ENCODE assay signal across 21 mouse cellular contexts in the genomic region with DNA sequence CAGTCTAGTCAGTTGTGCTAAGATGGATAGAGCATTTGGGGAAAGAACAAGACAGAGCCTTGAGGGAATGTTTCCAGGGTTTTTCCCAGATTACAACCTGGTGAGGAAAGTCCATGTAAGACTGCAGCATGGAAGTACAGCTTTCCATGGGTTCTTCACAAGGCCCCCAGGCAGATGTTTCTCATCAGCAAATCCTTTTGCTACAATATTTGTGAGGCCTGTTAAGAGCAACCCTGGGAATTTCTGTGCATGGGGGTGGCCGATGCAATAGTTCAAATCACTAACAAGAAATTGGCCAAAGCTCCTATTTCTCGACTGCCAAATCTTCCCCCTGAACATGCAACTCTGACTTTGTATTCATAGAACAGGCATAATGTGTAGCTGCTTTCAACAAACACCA.
"Had no signal": no experiment of that assay in that cellular context is flagged by ENCODE, and none has a peak within 500 bp of the region (broad histone marks: within the 10 kb centered on the region; RNA-seq: fewer than 3 reads in every experiment).

No protein-coding gene starts in this region.

- H3K27me3 ChIP-seq: kidney, embryonic 15.5 days; liver, embryonic 13.5 days; megakaryocyte, embryonic 14.5 days; midbrain, embryonic 13.5 days; stomach, embryonic 15.5 days had no signal

- H3K9me3 ChIP-seq: kidney, embryonic 15.5 days; liver, embryonic 13.5 days; midbrain, embryonic 10.5 days; midbrain, embryonic 13.5 days; neural tube, embryonic 13.5 days; stomach, embryonic 15.5 days had no signal

- H3K4me3 ChIP-seq: kidney, embryonic 15.5 days; layer of hippocampus, adult 2 months; liver, embryonic 13.5 days; megakaryocyte, embryonic 14.5 days; midbrain, embryonic 10.5 days; midbrain, embryonic 13.5 days; myocyte; neural tube, embryonic 13.5 days; stomach, embryonic 15.5 days had no signal

- ATAC-seq: lung, postnatal 0 days; midbrain, embryonic 13.5 days; midbrain, embryonic 16.5 days had no signal

- DNase-seq: kidney, adult 11 months; kidney, adult 8-10 months; kidney, postnatal 25 days; layer of hippocampus, adult 9-11 months; liver, embryonic 13.5 days; lung, adult 2 months; lung, postnatal 36 days; retina, postnatal 1 day; right cerebral cortex, postnatal 25 days; spleen, adult 18-20 months; thymus, postnatal 36 days had no signal

- H3K4me2 ChIP-seq: kidney, embryonic 15.5 days; liver, embryonic 13.5 days; midbrain, embryonic 13.5 days; neural tube, embryonic 13.5 days; stomach, embryonic 15.5 days had no signal

- H3K36me3 ChIP-seq: kidney, embryonic 15.5 days; liver, embryonic 13.5 days; midbrain, embryonic 10.5 days; midbrain, embryonic 13.5 days; neural tube, embryonic 13.5 days; stomach, embryonic 15.5 days had no signal

- H3K9ac ChIP-seq: kidney, embryonic 15.5 days; liver, embryonic 13.5 days; midbrain, embryonic 13.5 days; neural tube, embryonic 13.5 days; stomach, embryonic 15.5 days had no signal

- H3K4me1 ChIP-seq: kidney, embryonic 15.5 days; liver, embryonic 13.5 days; megakaryocyte, embryonic 14.5 days; midbrain, embryonic 10.5 days; midbrain, embryonic 13.5 days; neural tube, embryonic 13.5 days; stomach, embryonic 15.5 days had no signal

- H3K27ac ChIP-seq: kidney, embryonic 15.5 days; layer of hippocampus, adult 2 months; liver, embryonic 13.5 days; midbrain, embryonic 10.5 days; midbrain, embryonic 13.5 days; neural tube, embryonic 13.5 days; stomach, embryonic 15.5 days had no signal
